Mouse (Mus musculus) bone marrow, adult 2 months (tissue): ENCODE data around the gene Scnn1b.

Experiments used
- CTCF ChIP-seq: fragments of 200-500 bp; IDR thresholded peaks from 2 replicates; pipeline ENCODE4 v1.5.1; 2011; ENCODE audit warnings: low read length, control low read depth; ENCODE audit not compliant: control insufficient read depth, insufficient read depth
- POLR2A ChIP-seq: fragments of 200-500 bp; IDR thresholded peaks from 2 replicates; pipeline ENCODE4 v1.6.1; 2011; ENCODE audit warnings: low read depth, mild to moderate bottlenecking, control low read depth, low read length, borderline replicate concordance; ENCODE audit not compliant: control insufficient read depth

GRCm38 (mm10) chr7:121835392-121835791, 29.4 kb upstream of the Scnn1b start:
- TF ChIP-seq CTCF, result 0 out of 2 replicates have a peak, but pooled peaks have one; percentile 17
- TF ChIP-seq POLR2A, result no peak
